Mouse (Mus musculus): ENCODE measurements around the gene Ptgs2. TPM values are rescaled to one million over a fixed set of nuclear protein-coding genes. Genes with fewer than 3 reads are reported as not detected.

The Ptgs2 gene
- polyA plus RNA-seq (2015; fragmentation: Nextera tagmentation; extraction: Ambion mirVana): 0.18 and 0.34 TPM in 2 replicates

GRCm38 (mm10) chr1:150099790-150100333 lies at the start of gene Ptgs2:
Gene Ptgs2 (plus strand): TSS chr1:150100031.

Small RNA genes within 50 kb of the gene (microRNA-seq; reads per million reads assigned to microRNA genes)
- gene Gm44329: not detected

Other genes starting within 250 kb of the Ptgs2 start
- 2.0 and 2.3 TPM in 2 replicates for gene Pla2g4a, start 138.7 kb upstream of the Ptgs2 start, polyA plus RNA-seq (2015; fragmentation: Nextera tagmentation; extraction: Ambion mirVana)
- not detected in 2 replicates for gene Pdc, start 219.4 kb downstream of the Ptgs2 start, polyA plus RNA-seq (2015; fragmentation: Nextera tagmentation; extraction: Ambion mirVana)